ENCODE assay signal across 13 mouse cellular contexts in genomic region chr8:26598520-26598919, GRCm38 (mm10).
"Had no signal": no experiment of that assay in that cellular context is flagged by ENCODE, and none has a peak within 500 bp of the region (broad histone marks: within the 10 kb centered on the region; RNA-seq: fewer than 3 reads in every experiment).

No protein-coding gene starts in this region.

- H3K4me2 ChIP-seq: limb, embryonic 15.5 days; liver, embryonic 12.5 days; lung, embryonic 14.5 days; midbrain, embryonic 15.5 days; neural tube, embryonic 13.5 days had no signal

- H3K4me1 ChIP-seq: liver, embryonic 12.5 days; midbrain, embryonic 10.5 days had no signal

- H3K27ac ChIP-seq: left cerebral cortex, adult 2 months; limb, embryonic 15.5 days; liver, embryonic 12.5 days; midbrain, embryonic 10.5 days; midbrain, embryonic 15.5 days; neural tube, embryonic 13.5 days; stomach, postnatal 0 days had no signal

- H3K36me3 ChIP-seq: limb, embryonic 15.5 days; liver, embryonic 12.5 days; midbrain, embryonic 10.5 days; midbrain, embryonic 15.5 days; neural tube, embryonic 13.5 days had no signal

- H3K27me3 ChIP-seq: liver, embryonic 12.5 days; midbrain, embryonic 15.5 days; neural tube, embryonic 13.5 days had no signal

- H3K4me3 ChIP-seq: left cerebral cortex, adult 2 months; limb, embryonic 15.5 days; liver, embryonic 12.5 days; midbrain, embryonic 10.5 days; midbrain, embryonic 15.5 days; neural tube, embryonic 13.5 days had no signal

- H3K9ac ChIP-seq: limb, embryonic 15.5 days; liver, embryonic 12.5 days; lung, embryonic 14.5 days; midbrain, embryonic 15.5 days; neural tube, embryonic 13.5 days had no signal

- ATAC-seq: inflammation-experienced regulatory T-cells, adult 6 months; liver, embryonic 12.5 days; midbrain, embryonic 15.5 days had no signal

- DNase-seq: lung, embryonic 14.5 days; lung, postnatal 10 days; lung, postnatal 4 days; right cerebral cortex, adult 18-20 months; thymus, postnatal 4 days had no signal

- H3K9me3 ChIP-seq: limb, embryonic 15.5 days; liver, embryonic 12.5 days; midbrain, embryonic 10.5 days; midbrain, embryonic 15.5 days; neural tube, embryonic 13.5 days had no signal
